Mouse (Mus musculus) granulocyte monocyte progenitor cell, adult 5-6 weeks (primary cell): ENCODE measurements around the gene Wars2. TPM values are rescaled to one million over a fixed set of nuclear protein-coding genes. Genes with fewer than 3 reads are reported as not detected.
A peak's percentile ranks its signal among the peaks of the same experiment; 100 is the strongest.

Experiments
- ATAC-seq: replicated peaks from 2 replicates; pipeline ENCODE4 v1.8.0; 2016; ENCODE audit warnings: mild to moderate bottlenecking, moderate TSS enrichment, inconsistent platforms; ENCODE audit not compliant: poor library complexity, severe bottlenecking
- total RNA-seq, 2 experiments: library from RNA; stranded (forward) in 1 of 2; stranded (reverse) in 1 of 2; fragments of 200-712, 200-1000 nt in 1 of 2; fragments of >200 nt in 1 of 2; fragmentation: Nextera tagmentation in 1 of 2; gene quantifications; 2 replicates each; pipeline ENCODE4 v1.2.3; 2014 to 2017

Gene Wars2
- total RNA-seq, 2 experiments from 2014 or later: 4.6 to 4.7 TPM

GRCm38 (mm10) chr3:99247586-99247985, 106.7 kb downstream of the Wars2 start:
- ATAC-seq: no peak

- peak; percentile 12; the same call in 1 of the 2 replicates for ATAC-seq
Observed at GRCm38 (mm10) chr3:99247996-99248801, 107.3 kb downstream of the Wars2 start.

GRCm38 (mm10) chr3:99248831-99249550, 108.1 kb downstream of the Wars2 start:
- ATAC-seq: no peak; the same call in 1 of the 2 replicates

- ATAC-seq: no peak
Observed at GRCm38 (mm10) chr3:99249551-99249870, 108.6 kb downstream of the Wars2 start.

GRCm38 (mm10) chr3:99249906-99250305, 109.0 kb downstream of the Wars2 start:
- ATAC-seq: no peak

GRCm38 (mm10) chr3:99251271-99252165, 110.7 kb downstream of the Wars2 start:
- ATAC-seq: no peak

GRCm38 (mm10) chr3:99252461-99253091, 111.7 kb downstream of the Wars2 start:
- no peak for ATAC-seq

- no peak for ATAC-seq
Observed at GRCm38 (mm10) chr3:99253092-99253488, 112.2 kb downstream of the Wars2 start.

- ATAC-seq: peak; percentile 45
Observed at GRCm38 (mm10) chr3:99253497-99254451, 112.9 kb downstream of the Wars2 start.

- no peak for ATAC-seq
Observed at GRCm38 (mm10) chr3:99254559-99255151, 113.8 kb downstream of the Wars2 start.

GRCm38 (mm10) chr3:99255411-99256365, 114.8 kb downstream of the Wars2 start:
- ATAC-seq: no peak

- no peak for ATAC-seq
Observed at GRCm38 (mm10) chr3:99256366-99256750, 115.5 kb downstream of the Wars2 start.

- no peak for ATAC-seq
Observed at GRCm38 (mm10) chr3:99256766-99257165, 115.9 kb downstream of the Wars2 start.

GRCm38 (mm10) chr3:99257586-99258577, 117.0 kb downstream of the Wars2 start:
- no peak for ATAC-seq

- no peak for ATAC-seq
Observed at GRCm38 (mm10) chr3:99259741-99260270, 118.9 kb downstream of the Wars2 start.

GRCm38 (mm10) chr3:99260395-99260794, 119.5 kb downstream of the Wars2 start:
- ATAC-seq: no peak
